Mouse (Mus musculus) MEL (cell line): ENCODE measurements around the gene Il31ra. TPM values are rescaled to one million over a fixed set of nuclear protein-coding genes. Genes with fewer than 3 reads are reported as not detected.

ENCODE experiments used
- DNase-seq: peaks from one replicate; pipeline ENCODE4 v3.0.0; 2011; ENCODE audit warnings: low read depth, low spot score
- H3K27ac ChIP-seq: 2 replicates; pipeline ENCODE4 v1.5.1; 2012; ENCODE audit warnings: low read depth, mild to moderate bottlenecking, control low read depth, low read length, moderate library complexity; ENCODE audit not compliant: control insufficient read depth
- H3K27me3 ChIP-seq, 2 experiments: fragments of 150-350 bp in 1 of 2; sonication (generic) in 1 of 2; 2 replicates each; pipeline ENCODE4 v1.6.1; 2012; ENCODE audit warnings: low read length in 2 of 2, mild to moderate bottlenecking in 2 of 2, improper control_type of control experiment in 1 of 2, moderate library complexity in 1 of 2; ENCODE audit not compliant: insufficient read depth in 2 of 2, control insufficient read depth in 1 of 2
- H3K36me3 ChIP-seq, 2 experiments: 2 replicates each; pipeline ENCODE4 v1.6.1; 2012 to 2014; ENCODE audit warnings: low read length in 2 of 2, improper control_type of control experiment in 1 of 2, inconsistent platforms in 1 of 2, mild to moderate bottlenecking in 1 of 2; ENCODE audit not compliant: insufficient read depth in 2 of 2, control insufficient read depth in 1 of 2
- H3K4me1 ChIP-seq, 2 experiments: fragments of 150-350 bp in 1 of 2; sonication (generic) in 1 of 2; 2 replicates each; pipeline ENCODE4 v1.6.1; 2012; ENCODE audit warnings: low read length in 2 of 2, improper control_type of control experiment in 1 of 2, mild to moderate bottlenecking in 1 of 2; ENCODE audit not compliant: insufficient read depth in 2 of 2, control insufficient read depth in 1 of 2
- H3K4me3 ChIP-seq, 2 experiments: fragments of 150-350 bp in 1 of 2; sonication (generic) in 1 of 2; 2 replicates each; pipeline ENCODE4 v1.5.1; 2012; ENCODE audit warnings: low read depth in 2 of 2, low read length in 2 of 2, mild to moderate bottlenecking in 2 of 2, moderate library complexity in 2 of 2, control low read depth in 1 of 2, improper control_type of control experiment in 1 of 2; ENCODE audit not compliant: control insufficient read depth in 1 of 2, insufficient read depth in 1 of 2
- H3K79me2 ChIP-seq: 2 replicates; pipeline ENCODE4 v1.6.1; 2012; ENCODE audit warnings: mild to moderate bottlenecking, low read length, moderate library complexity; ENCODE audit not compliant: control insufficient read depth, poor library complexity, insufficient read depth
- H3K9ac ChIP-seq: 2 replicates; pipeline ENCODE4 v1.6.1; 2012; ENCODE audit warnings: low read depth, mild to moderate bottlenecking, control low read depth, low read length, moderate library complexity; ENCODE audit not compliant: control insufficient read depth, poor library complexity, severe bottlenecking
- H3K9me3 ChIP-seq: fragments of 150-350 bp; sonication (generic); replicated peaks from 2 replicates; pipeline ENCODE4 v1.6.1; 2012; ENCODE audit warnings: mild to moderate bottlenecking, low read length, improper control_type of control experiment, moderate library complexity; ENCODE audit not compliant: insufficient read depth
- BHLHE40 ChIP-seq: IDR thresholded peaks from 2 replicates; pipeline ENCODE4 v1.6.1; 2012; ENCODE audit warnings: low read depth, mild to moderate bottlenecking, inconsistent platforms, low read length, improper control_type of control experiment, borderline replicate concordance
- CTCF ChIP-seq, 3 experiments: IDR thresholded peaks in 2 of 3; conservative IDR thresholded peaks in 1 of 3; 2 replicates each; pipeline ENCODE4 v1.5.1; 2011 to 2012; ENCODE audit warnings: low read length in 3 of 3, low read depth in 2 of 3, mild to moderate bottlenecking in 2 of 3, improper control_type of control experiment in 1 of 3, inconsistent platforms in 1 of 3, mixed read lengths in 1 of 3, moderate library complexity in 1 of 3; ENCODE audit not compliant: control insufficient read depth in 1 of 3, insufficient read depth in 1 of 3, poor library complexity in 1 of 3, severe bottlenecking in 1 of 3
- E2F4 ChIP-seq: IDR thresholded peaks from 2 replicates; pipeline ENCODE4 v1.6.1; 2011; ENCODE audit warnings: low read depth, low read length, improper control_type of control experiment, borderline replicate concordance
- EP300 ChIP-seq, 2 experiments: IDR thresholded peaks; 2 replicates each; pipeline ENCODE4 v1.6.1; 2011; ENCODE audit warnings: improper control_type of control experiment in 2 of 2, low read length in 2 of 2, low read depth in 1 of 2, mild to moderate bottlenecking in 1 of 2
- GABPA ChIP-seq: IDR thresholded peaks from 2 replicates; pipeline ENCODE4 v1.6.1; 2012; ENCODE audit warnings: low read depth, mild to moderate bottlenecking, inconsistent platforms, low read length, improper control_type of control experiment, moderate library complexity
- MEF2A ChIP-seq: IDR thresholded peaks from 2 replicates; pipeline ENCODE4 v1.6.1; 2014; ENCODE audit warnings: low read depth, mild to moderate bottlenecking, inconsistent platforms, low read length, improper control_type of control experiment; ENCODE audit not compliant: poor library complexity, insufficient replicate concordance, severe bottlenecking; ENCODE audit errors: extremely low read depth
- MXI1 ChIP-seq: IDR thresholded peaks from 2 replicates; pipeline ENCODE4 v1.6.1; 2011; ENCODE audit warnings: mild to moderate bottlenecking, low read depth, low read length, improper control_type of control experiment
- MYC ChIP-seq: IDR thresholded peaks from 2 replicates; pipeline ENCODE4 v1.6.1; 2011; ENCODE audit warnings: low read depth, mild to moderate bottlenecking, low read length, improper control_type of control experiment, moderate library complexity
- NELFE ChIP-seq: IDR thresholded peaks from 2 replicates; pipeline ENCODE4 v1.6.1; 2011; ENCODE audit warnings: low read depth, low read length, improper control_type of control experiment
- NRF1 ChIP-seq: IDR thresholded peaks from 2 replicates; pipeline ENCODE4 v1.6.1; 2014; ENCODE audit warnings: low read depth, mild to moderate bottlenecking, inconsistent platforms, low read length, improper control_type of control experiment, moderate library complexity; ENCODE audit not compliant: poor library complexity, insufficient read depth, severe bottlenecking
- POLR2A ChIP-seq, 2 experiments: IDR thresholded peaks; 2 replicates each; pipeline ENCODE4 v1.6.1; 2011 to 2012; ENCODE audit warnings: low read length in 2 of 2, mild to moderate bottlenecking in 2 of 2, control low read depth in 1 of 2, improper control_type of control experiment in 1 of 2, low read depth in 1 of 2, moderate library complexity in 1 of 2; ENCODE audit not compliant: control insufficient read depth in 1 of 2, insufficient read depth in 1 of 2, poor library complexity in 1 of 2
- RAD21 ChIP-seq: IDR thresholded peaks from 2 replicates; pipeline ENCODE4 v1.6.1; 2011; ENCODE audit warnings: mild to moderate bottlenecking, low read depth, low read length, improper control_type of control experiment
- RCOR1 ChIP-seq: IDR thresholded peaks from 2 replicates; pipeline ENCODE4 v1.6.1; 2012; ENCODE audit warnings: low read depth, mild to moderate bottlenecking, inconsistent platforms, low read length, improper control_type of control experiment
- SMC3 ChIP-seq: IDR thresholded peaks from 2 replicates; pipeline ENCODE4 v1.6.1; 2011; ENCODE audit warnings: low read depth, low read length, improper control_type of control experiment
- TBP ChIP-seq: IDR thresholded peaks from 2 replicates; pipeline ENCODE4 v1.8.0; 2011; ENCODE audit warnings: low read depth, low read length, improper control_type of control experiment
- TCF12 ChIP-seq: IDR thresholded peaks from 2 replicates; pipeline ENCODE4 v1.6.1; 2014; ENCODE audit warnings: low read depth, mild to moderate bottlenecking, inconsistent platforms, low read length, improper control_type of control experiment, moderate library complexity
- UBTF ChIP-seq: IDR thresholded peaks from 2 replicates; pipeline ENCODE4 v1.6.1; 2012; ENCODE audit warnings: low read depth, mild to moderate bottlenecking, inconsistent platforms, low read length, improper control_type of control experiment, moderate library complexity, borderline replicate concordance; ENCODE audit not compliant: insufficient read depth
- USF1 ChIP-seq: IDR thresholded peaks from 2 replicates; pipeline ENCODE4 v1.6.1; 2014; ENCODE audit warnings: low read depth, mild to moderate bottlenecking, inconsistent platforms, low read length, improper control_type of control experiment, moderate library complexity
- USF2 ChIP-seq, 2 experiments: IDR thresholded peaks; 2 replicates each; pipeline ENCODE4 v1.6.1; 2011 to 2012; ENCODE audit warnings: improper control_type of control experiment in 2 of 2, low read length in 2 of 2, borderline replicate concordance in 1 of 2, inconsistent platforms in 1 of 2, low read depth in 1 of 2, mild to moderate bottlenecking in 1 of 2; ENCODE audit not compliant: insufficient read depth in 1 of 2
- ZC3H11A ChIP-seq: IDR thresholded peaks from 2 replicates; pipeline ENCODE4 v1.6.1; 2012; ENCODE audit warnings: low read depth, mild to moderate bottlenecking, inconsistent platforms, low read length, improper control_type of control experiment
- ZMIZ1 ChIP-seq: IDR thresholded peaks from 2 replicates; pipeline ENCODE4 v1.6.1; 2012; ENCODE audit warnings: low read depth, mild to moderate bottlenecking, inconsistent platforms, low read length, improper control_type of control experiment, moderate library complexity
- ZNF384 ChIP-seq: IDR thresholded peaks from 2 replicates; pipeline ENCODE4 v1.6.1; 2012; ENCODE audit warnings: low read depth, mild to moderate bottlenecking, inconsistent platforms, low read length, improper control_type of control experiment
- polyA plus RNA-seq, 2 experiments: library from polyadenylated mRNA; stranded (reverse) in 1 of 2; unstranded in 1 of 2; fragments of >175 nt in 1 of 2; fragments of >200 nt in 1 of 2; gene quantifications; 2 replicates each; pipeline versions ENCODE4 v1.2.1 to v1.2.4; 2012; ENCODE audit warnings: low replicate concordance in 2 of 2, low read depth in 1 of 2; ENCODE audit not compliant: insufficient read length in 2 of 2, insufficient read depth in 1 of 2, missing spikeins in 1 of 2
- total RNA-seq: library from RNA; depleted of rRNA; stranded (reverse); fragments of 300-350 nt; gene quantifications from 2 replicates; pipeline ENCODE4 v1.2.3, GENCODE M21; 2012

Gene Il31ra
- total and polyA plus RNA-seq, 3 experiments = 2.1 to 2.2 TPM; not detected in 1

DNA sequence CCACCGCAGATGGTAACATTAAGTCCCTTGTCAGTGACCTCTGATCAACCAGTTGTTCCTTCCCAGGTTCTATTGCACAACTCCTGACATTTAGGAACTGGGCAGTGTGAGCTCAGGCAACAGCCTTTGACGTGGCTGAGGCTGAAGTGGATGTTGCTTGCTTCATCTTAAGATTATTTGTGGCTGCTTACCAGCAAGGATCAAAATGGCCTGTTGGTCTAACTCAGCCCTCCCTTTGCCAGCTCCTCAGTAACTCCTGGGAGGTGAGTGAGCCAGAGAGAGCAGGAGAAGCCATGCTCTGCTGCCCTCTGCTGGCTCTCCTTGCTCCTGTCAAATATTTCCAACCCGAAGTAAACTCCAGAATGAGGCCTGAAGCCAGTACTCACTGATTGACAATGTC, 64.3 kb downstream of the Il31ra start:
- peak; percentile 81 for DNase-seq
- H3K9ac ChIP-seq = no peak overlapping the region
- H3K27me3 ChIP-seq = no peaks in the 10 kb centered on the region
- no peak overlapping the region for H3K27ac ChIP-seq
- H3K36me3 ChIP-seq = peaks cover 0 to 7% of the 10 kb centered on the region in 2 experiments; a peak in 2 of 4 replicates
- H3K4me1 ChIP-seq = peaks cover 0 to 7% of the 10 kb centered on the region in 2 experiments; a peak in 3 of 4 replicates
- TF ChIP-seq MYC = no peak
- peak; percentile 91 for TF ChIP-seq RAD21
- TF ChIP-seq NRF1 = no peak
- peak; percentile 33; the same call in 1 of the 2 replicates for TF ChIP-seq MXI1
- peak; percentile 81 to 91 (median 84) for TF ChIP-seq CTCF (IDR thresholded peaks at IDR 0.05 in 2 of 3, conservative IDR thresholded peaks at IDR 0.05 in 1 of 3; ENCODE audit: control insufficient read depth in 1 of 3, insufficient read depth in 1 of 3, low read depth in 2 of 3, low read length in 3 of 3, poor library complexity in 1 of 3, severe bottlenecking in 1 of 3)
- peak; percentile 96 for TF ChIP-seq SMC3
- peak; percentile 87 for TF ChIP-seq ZC3H11A
- peak; percentile 9; the same call in 1 of the 2 replicates for TF ChIP-seq TCF12
- TF ChIP-seq EP300 (IDR thresholded peaks at IDR 0.05; ENCODE audit: low read depth in 1 of 2, low read length in 2 of 2) = 0 out of 4 replicates have a peak, but pooled peaks of 1 of the 2 experiments have one; percentile 6
- no peaks in the 10 kb centered on the region for H3K79me2 ChIP-seq
- no peaks in the 10 kb centered on the region for H3K9me3 ChIP-seq
- H3K4me3 ChIP-seq = no peak overlapping the region

DNA sequence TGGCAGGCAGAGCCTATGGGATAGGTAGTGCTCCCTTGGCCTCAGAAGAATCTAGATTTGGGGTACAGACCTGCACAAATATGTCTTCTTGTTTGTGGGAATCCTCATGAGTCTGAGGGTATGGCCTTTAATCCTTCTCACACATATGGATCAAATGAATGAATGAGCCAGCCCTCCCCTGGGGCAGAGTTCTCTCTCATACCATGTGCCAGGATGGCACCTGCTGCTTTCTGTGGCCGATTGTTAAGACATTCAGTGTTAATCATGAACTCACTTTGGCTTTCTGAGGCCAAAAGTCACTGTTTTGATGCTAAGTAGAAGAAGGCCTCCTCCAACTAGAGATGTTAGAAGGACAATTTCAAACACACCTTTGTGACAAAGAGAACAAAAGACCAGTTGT, 67.0 kb downstream of the Il31ra start:
- Histone ChIP-seq H3K4me1 (no peaks in the 10 kb centered on the region), H3K27ac (no peak overlapping the region), H3K4me3 (no peak overlapping the region), H3K9me3 (no peaks in the 10 kb centered on the region), H3K36me3 (no peaks in the 10 kb centered on the region), H3K79me2 (no peaks in the 10 kb centered on the region), H3K27me3 (no peaks in the 10 kb centered on the region), H3K9ac (no peak overlapping the region)
- no peak for TF ChIP-seq EP300 (IDR thresholded peaks at IDR 0.05; ENCODE audit: low read depth in 1 of 2, low read length in 2 of 2)
- TF ChIP-seq RCOR1 = no peak
- no peak for TF ChIP-seq UBTF
- no peak for TF ChIP-seq ZC3H11A
- TF ChIP-seq ZMIZ1 = no peak
- no peak for TF ChIP-seq CTCF (IDR thresholded peaks at IDR 0.05 in 2 of 3, conservative IDR thresholded peaks at IDR 0.05 in 1 of 3; ENCODE audit: control insufficient read depth in 1 of 3, insufficient read depth in 1 of 3, low read depth in 2 of 3, low read length in 3 of 3, poor library complexity in 1 of 3, severe bottlenecking in 1 of 3)
- TF ChIP-seq SMC3 = no peak
- no peak for TF ChIP-seq USF2 (IDR thresholded peaks at IDR 0.05; ENCODE audit: borderline replicate concordance in 1 of 2, insufficient read depth in 1 of 2, low read depth in 1 of 2, low read length in 2 of 2)
- no peak for TF ChIP-seq NELFE
- no peak for TF ChIP-seq POLR2A (IDR thresholded peaks at IDR 0.05; ENCODE audit: control insufficient read depth in 1 of 2, insufficient read depth in 1 of 2, low read depth in 1 of 2, low read length in 2 of 2, poor library complexity in 1 of 2)
- no peak for TF ChIP-seq ZNF384
- TF ChIP-seq GABPA = no peak
- TF ChIP-seq BHLHE40 = no peak
- TF ChIP-seq E2F4 = no peak
- TF ChIP-seq USF1 = no peak
- no peak for TF ChIP-seq MXI1
- no peak for TF ChIP-seq TBP
- TF ChIP-seq MEF2A = no peak
- no peak for DNase-seq
